Mouse (Mus musculus): Measurements from ENCODE around the gene Krcc1. TPM values are rescaled to one million over a fixed set of nuclear protein-coding genes. Genes with fewer than 3 reads are reported as not detected.

Gene Krcc1
- 48.2 and 51.2 TPM in 2 replicates for polyA plus RNA-seq (2015; fragmentation: Nextera tagmentation; extraction: Ambion mirVana)

DNA sequence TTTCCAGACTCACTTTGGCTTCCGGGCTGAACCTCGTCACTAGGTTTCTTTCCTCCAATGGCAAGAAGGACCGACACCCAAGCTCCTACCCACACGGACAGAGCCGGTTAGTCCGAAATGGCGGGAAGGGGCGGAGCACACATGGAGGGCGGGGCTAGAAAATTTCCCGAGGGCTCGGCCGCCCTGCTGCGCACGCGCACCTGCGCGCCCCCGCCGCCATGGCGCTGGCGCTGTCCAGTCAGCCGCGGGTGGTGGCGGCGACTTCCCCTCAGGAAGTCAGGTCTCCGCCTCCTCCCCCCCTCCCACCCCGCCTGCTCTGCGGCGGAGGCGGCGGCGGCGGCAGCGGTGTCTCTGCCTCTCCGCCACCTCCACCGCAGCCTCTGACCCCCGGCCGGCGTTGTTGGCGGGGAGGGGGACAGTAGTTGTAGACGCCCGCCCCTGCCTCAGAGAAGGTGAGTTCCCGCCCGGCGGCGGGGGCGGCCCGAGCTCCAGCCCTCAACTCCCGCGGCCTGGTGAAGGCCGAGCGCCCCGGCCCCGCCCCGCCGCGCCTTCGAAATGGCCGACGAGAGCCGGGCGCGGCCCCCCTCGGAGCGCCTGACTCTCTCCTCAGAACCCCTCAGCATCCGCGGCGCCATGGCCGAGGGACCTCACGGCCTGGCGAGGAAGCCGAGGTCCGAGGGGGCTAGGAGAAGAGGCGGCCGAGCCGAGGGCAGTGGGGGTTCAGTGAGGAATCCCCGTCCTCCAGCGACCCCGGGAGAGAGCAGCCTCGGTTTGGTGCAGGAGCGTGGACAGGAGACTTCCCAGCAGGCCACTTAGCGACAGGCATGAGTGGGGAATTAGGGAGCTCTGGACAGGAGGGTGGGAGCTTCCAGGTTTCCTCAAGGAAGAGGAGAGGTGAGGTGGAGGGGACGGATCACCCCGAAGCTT, at the start of gene Krcc1:
TSS of gene Krcc1 (plus strand) at position 289 of the 927 bp plus-strand sequence.
- H3K27ac ChIP-seq: peak within 1 kb of the TSS; percentile 98
- H3K4me1 ChIP-seq: peaks cover 12% of the 10 kb centered on the region
- H3K9ac ChIP-seq: peak within 1 kb of the TSS; percentile 98
- no peaks in the 10 kb centered on the region for H3K36me3 ChIP-seq
- H3K9me3 ChIP-seq: no peaks in the 10 kb centered on the region
- WGBS: under 1% methylated on average over 54 of the region's 84 CpGs
- H3K4me3 ChIP-seq: peak within 1 kb of the TSS; percentile 83
- ATAC-seq (ENCODE audit: insufficient number of reproducible peaks, low FRiP score, low TSS enrichment, low read depth): peak; percentile 93
- H3K27me3 ChIP-seq: no peaks in the 10 kb centered on the region; the same call in 1 of the 2 replicates
- H3K4me2 ChIP-seq: peak within 1 kb of the TSS; percentile 72

DNA sequence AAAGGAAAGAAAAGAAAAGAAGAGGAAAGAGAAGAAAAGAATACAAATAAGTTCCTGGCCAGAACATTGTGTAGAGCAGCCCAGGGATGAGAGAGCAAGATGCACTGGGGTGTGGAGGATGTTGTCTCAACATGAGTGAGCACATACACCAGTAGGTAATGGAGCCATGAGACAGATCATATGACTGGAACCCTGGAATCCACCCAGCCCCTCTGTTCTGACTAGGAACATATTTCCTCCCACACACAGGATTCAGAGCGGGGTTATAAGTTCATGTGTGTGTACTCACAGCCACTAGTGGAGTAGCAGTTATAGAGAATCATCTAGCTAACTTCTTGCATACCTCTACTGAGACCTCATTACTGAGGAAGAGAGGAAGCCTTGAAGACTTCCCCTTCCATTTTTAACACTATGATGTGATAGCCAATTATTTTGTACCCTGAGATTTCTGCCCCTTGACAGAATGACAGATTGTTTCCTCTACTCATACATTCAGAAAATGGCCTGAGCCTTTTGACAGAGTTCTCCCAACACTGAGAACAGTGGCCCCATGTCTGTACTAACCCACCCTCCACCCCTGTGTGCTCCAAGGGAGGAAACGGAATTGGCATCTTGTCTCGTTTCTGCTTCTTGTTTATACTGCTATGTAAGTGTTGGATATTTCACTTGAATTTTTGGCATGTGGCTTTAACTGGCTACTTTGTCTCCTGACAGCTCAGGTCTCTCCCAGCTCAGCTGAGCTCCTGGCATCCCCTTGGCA, 47.1 kb upstream of the Krcc1 start:
- WGBS: 64% methylated on average over 3 of the region's 3 CpGs

DNA sequence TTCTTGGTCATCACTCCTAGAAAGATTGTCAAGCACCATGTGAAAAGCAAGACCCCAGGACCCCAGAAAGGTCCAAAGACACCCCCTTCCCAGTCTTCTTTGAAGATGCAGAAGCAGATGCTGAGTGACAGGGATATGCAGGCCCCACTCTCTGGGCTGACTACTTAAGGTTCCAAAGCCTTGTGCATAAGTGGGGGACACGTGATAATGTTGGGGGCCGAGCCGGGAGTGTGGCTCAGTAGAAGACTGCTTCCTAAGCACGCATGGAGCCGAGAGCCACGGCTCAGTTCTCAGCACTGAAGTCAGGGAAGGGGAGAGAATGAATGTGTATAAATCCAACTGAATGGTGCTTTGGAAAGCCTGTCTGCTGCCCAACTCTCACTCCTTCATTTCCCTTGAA, 44.9 kb upstream of the Krcc1 start:
- ATAC-seq (ENCODE audit: insufficient number of reproducible peaks, low FRiP score, low TSS enrichment, low read depth): no peak
- Histone ChIP-seq H3K9ac (no peak overlapping the region), H3K27ac (no peak overlapping the region), H3K36me3 (no peaks in the 10 kb centered on the region), H3K9me3 (no peaks in the 10 kb centered on the region), H3K4me3 (no peak overlapping the region), H3K27me3 (no peaks in the 10 kb centered on the region), H3K4me1 (peaks cover 8% of the 10 kb centered on the region; the same call in 1 of the 2 replicates), H3K4me2 (no peak overlapping the region)
- WGBS: 45% methylated on average over 6 of the region's 6 CpGs

More for the DNA sequence above, 47.1 kb upstream of the Krcc1 start:
- no peaks in the 10 kb centered on the region for H3K9me3 ChIP-seq
- no peak overlapping the region for H3K9ac ChIP-seq
- no peak overlapping the region for H3K4me2 ChIP-seq
- no peak overlapping the region for H3K27ac ChIP-seq
- peaks cover 8% of the 10 kb centered on the region; the same call in 1 of the 2 replicates for H3K4me1 ChIP-seq
- ATAC-seq (ENCODE audit: insufficient number of reproducible peaks, low FRiP score, low TSS enrichment, low read depth): peak; percentile 37; the same call in 1 of the 2 replicates
- no peaks in the 10 kb centered on the region for H3K36me3 ChIP-seq
- H3K27me3 ChIP-seq: no peaks in the 10 kb centered on the region
- H3K4me3 ChIP-seq: no peak overlapping the region

DNA sequence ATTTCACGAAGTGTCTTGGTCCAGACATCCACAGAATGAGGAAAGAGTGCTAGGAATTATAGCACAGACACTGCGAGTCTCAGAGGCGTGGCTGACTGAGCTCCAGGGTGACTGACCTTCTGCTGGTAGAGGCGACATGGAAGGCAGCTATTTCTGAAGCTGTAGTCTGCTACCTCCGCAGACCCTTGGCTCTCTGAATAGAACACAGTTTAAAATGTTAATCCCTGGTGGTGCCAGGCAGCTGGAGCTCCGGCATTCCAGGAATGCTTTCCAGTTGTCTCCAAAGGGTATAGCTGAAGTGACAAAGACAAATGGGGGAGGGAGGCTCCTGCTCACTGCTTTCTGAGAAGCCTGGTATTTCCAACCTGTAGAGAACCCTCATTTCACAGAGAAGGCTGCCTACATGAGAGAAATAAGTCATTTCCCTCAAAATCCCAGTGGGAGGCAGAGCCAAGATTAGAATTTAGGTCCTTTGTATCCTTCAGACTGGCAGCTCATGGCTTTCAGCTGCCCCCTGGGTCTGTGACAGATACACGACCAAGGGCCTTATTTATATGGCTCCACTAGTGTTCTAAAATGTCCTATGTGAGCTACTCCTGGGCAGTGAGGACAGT, 44.2 kb upstream of the Krcc1 start:
- Histone ChIP-seq H3K4me2 (no peak overlapping the region), H3K4me1 (peaks cover 8% of the 10 kb centered on the region; the same call in 1 of the 2 replicates), H3K4me3 (no peak overlapping the region), H3K9me3 (no peaks in the 10 kb centered on the region), H3K9ac (no peak overlapping the region), H3K36me3 (no peaks in the 10 kb centered on the region), H3K27ac (no peak overlapping the region), H3K27me3 (no peaks in the 10 kb centered on the region)
- 12% methylated on average over 7 of the region's 7 CpGs for WGBS
- ATAC-seq (ENCODE audit: insufficient number of reproducible peaks, low FRiP score, low TSS enrichment, low read depth): peak; percentile 62; the same call in 1 of the 2 replicates

DNA sequence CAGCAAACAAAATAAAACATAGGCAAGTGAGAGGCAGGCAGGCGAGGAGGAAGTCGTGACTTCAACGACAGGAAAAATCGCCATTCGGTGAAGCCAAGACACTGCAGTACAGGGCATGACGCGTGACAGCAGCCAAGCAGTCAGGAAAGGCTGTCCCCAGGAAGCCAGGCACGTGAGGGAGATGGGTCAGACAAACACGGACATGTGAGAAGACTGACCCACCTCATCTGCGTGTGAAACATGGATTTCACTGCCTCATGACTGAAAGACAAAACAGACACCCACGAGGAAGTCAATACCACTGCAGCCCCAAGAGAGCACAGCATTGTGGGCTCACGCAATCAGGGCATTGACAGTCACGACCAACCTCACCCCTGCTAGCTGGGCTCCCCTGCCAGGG, 36.4 kb upstream of the Krcc1 start:
- no peak overlapping the region for H3K4me2 ChIP-seq
- no peak overlapping the region for H3K4me3 ChIP-seq
- H3K9ac ChIP-seq: no peak overlapping the region
- 84% methylated on average over 13 of the region's 13 CpGs for WGBS
- no peaks in the 10 kb centered on the region for H3K27me3 ChIP-seq
- no peak overlapping the region for H3K27ac ChIP-seq
- no peaks in the 10 kb centered on the region for H3K36me3 ChIP-seq
- ATAC-seq (ENCODE audit: insufficient number of reproducible peaks, low FRiP score, low TSS enrichment, low read depth): no peak
- no peaks in the 10 kb centered on the region for H3K9me3 ChIP-seq
- H3K4me1 ChIP-seq: no peaks in the 10 kb centered on the region

DNA sequence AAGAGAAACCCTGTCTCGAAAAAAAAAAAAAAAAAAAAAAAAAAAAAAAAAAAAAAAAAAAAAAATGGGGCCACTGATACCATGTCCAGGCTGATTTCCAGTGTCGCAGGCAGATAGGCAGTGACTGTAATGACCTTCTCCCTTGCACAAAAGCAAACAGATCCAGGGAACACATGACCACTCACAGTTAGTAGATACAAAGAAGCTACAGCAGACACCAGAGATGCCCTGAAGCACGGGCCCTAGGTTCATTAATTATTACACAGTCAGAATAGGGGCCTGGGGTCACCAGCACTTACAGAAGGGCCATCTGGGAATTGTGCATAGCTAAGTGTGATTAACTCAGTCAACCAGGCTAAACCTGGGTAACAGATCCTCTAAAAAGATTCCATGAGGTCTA, 35.5 kb upstream of the Krcc1 start:
- H3K4me3 ChIP-seq: no peak overlapping the region
- H3K36me3 ChIP-seq: no peaks in the 10 kb centered on the region

DNA sequence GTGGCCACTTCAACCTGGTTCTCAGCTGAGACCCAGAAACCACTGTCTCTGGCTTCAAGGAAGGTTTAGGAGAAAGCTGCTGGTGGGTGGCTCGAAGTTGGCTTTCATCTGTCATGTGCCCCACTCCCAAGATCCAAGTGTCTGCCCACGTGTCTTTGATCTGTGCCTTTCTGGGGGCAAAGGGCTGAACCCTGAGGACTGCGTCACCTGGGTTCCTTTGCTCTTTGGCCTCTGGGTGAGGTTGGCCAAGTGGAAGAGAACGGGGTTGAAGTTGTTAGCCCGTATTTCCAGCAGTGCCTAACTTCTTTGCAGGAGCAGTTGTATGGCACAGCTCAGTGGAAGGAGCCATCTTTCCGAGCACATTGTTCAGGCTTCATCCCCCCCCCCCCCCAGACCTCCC, 35.0 kb upstream of the Krcc1 start:
- no peaks in the 10 kb centered on the region for H3K36me3 ChIP-seq
- H3K4me3 ChIP-seq: no peak overlapping the region
- H3K27me3 ChIP-seq: no peaks in the 10 kb centered on the region
- no peak for ATAC-seq (ENCODE audit: insufficient number of reproducible peaks, low FRiP score, low TSS enrichment, low read depth)
- 73% methylated on average over 6 of the region's 6 CpGs for WGBS
- H3K27ac ChIP-seq: no peak overlapping the region
- H3K4me1 ChIP-seq: no peaks in the 10 kb centered on the region
- H3K4me2 ChIP-seq: no peak overlapping the region
- no peaks in the 10 kb centered on the region for H3K9me3 ChIP-seq
- H3K9ac ChIP-seq: no peak overlapping the region

More for the DNA sequence above, 35.5 kb upstream of the Krcc1 start:
- no peaks in the 10 kb centered on the region for H3K4me1 ChIP-seq
- no peak overlapping the region for H3K4me2 ChIP-seq
- no peaks in the 10 kb centered on the region for H3K27me3 ChIP-seq
- no peak overlapping the region for H3K9ac ChIP-seq
- 73% methylated on average over 3 of the region's 3 CpGs for WGBS
- ATAC-seq (ENCODE audit: insufficient number of reproducible peaks, low FRiP score, low TSS enrichment, low read depth): no peak
- H3K27ac ChIP-seq: no peak overlapping the region
- no peaks in the 10 kb centered on the region for H3K9me3 ChIP-seq

DNA sequence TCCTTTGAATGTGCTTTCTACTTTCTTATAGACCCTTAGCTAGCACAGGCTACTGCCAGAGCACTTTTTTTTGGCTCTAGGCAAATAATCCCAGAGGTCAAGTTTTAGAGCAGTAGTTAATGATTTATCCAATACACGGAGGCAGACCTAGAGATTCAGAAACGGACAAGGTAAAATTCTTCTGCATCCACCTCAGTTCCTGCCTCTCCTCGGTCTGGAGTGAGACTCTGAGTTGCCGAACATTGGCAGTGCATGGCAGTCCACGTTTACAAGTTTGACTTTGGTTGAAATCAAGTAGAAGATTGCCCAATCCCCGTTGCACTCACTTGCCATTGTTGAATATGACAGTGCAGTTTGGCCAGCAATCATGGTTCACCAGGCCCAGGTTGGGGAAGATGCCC, 34.4 kb upstream of the Krcc1 start:
- Histone ChIP-seq H3K4me3 (no peak overlapping the region), H3K27me3 (no peaks in the 10 kb centered on the region), H3K4me2 (no peak overlapping the region), H3K36me3 (no peaks in the 10 kb centered on the region), H3K27ac (no peak overlapping the region), H3K9me3 (no peaks in the 10 kb centered on the region), H3K9ac (no peak overlapping the region), H3K4me1 (no peaks in the 10 kb centered on the region)
- no peak for ATAC-seq (ENCODE audit: insufficient number of reproducible peaks, low FRiP score, low TSS enrichment, low read depth)
- 82% methylated on average over 6 of the region's 6 CpGs for WGBS

DNA sequence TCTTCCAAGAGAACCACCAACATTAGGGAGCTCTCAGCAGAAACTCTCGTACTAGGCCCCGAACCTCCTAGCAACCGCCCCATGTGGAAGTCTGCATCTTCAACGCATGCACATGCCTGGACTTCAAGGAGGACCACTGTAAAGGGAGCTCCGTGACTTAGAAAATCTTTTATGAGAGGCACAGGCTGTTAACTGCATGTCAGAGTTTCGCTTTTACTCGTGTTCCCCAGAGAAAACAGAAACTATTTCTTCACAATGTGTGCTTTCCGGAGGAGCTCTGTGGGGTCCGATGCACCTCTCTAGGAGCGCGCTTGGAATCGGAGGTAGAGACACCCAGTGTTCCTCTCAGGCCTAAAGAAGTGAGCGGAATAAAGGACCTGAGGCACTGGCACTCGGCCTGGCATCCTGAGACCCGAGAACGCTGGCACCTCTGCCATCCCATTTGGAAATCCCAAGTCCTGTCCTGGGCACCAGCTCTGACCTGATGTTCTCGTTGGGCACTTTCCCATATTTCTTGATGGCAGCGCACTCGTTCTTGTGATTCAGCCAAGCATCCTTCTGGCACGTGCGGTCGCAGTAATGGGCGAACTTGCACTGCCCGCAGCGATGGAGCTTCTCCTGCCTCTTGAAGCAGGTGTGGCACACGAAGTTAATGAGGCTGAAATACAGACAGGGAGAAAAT, 32.3 kb upstream of the Krcc1 start:
- H3K36me3 ChIP-seq: no peaks in the 10 kb centered on the region
- H3K9ac ChIP-seq: no peak overlapping the region
- WGBS: 76% methylated on average over 26 of the region's 26 CpGs
- no peak overlapping the region for H3K27ac ChIP-seq
- no peaks in the 10 kb centered on the region for H3K27me3 ChIP-seq
- H3K4me1 ChIP-seq: no peaks in the 10 kb centered on the region
- no peak overlapping the region for H3K4me3 ChIP-seq
- no peak for ATAC-seq (ENCODE audit: insufficient number of reproducible peaks, low FRiP score, low TSS enrichment, low read depth)
- H3K4me2 ChIP-seq: no peak overlapping the region
- no peaks in the 10 kb centered on the region for H3K9me3 ChIP-seq

DNA sequence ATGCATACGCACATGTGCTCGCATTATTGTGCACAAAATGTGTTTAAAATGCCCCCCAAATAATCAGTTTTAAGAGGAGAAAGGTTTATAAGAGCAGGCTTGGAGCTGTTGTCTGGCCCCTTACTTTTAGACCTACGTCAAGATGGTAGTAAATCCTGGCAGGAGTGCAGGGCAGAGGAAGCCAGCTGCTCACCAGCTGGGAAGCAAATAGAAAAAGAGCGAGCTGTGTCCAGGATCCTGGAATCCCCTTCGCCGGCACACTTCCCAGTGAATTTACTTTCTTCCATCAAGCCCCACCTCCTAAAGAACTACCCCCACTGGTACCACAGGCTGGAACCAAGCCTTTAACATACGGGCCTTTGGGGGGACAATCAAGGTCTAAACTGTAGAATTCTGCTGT, 30.6 kb upstream of the Krcc1 start:
- WGBS: 39% methylated on average over 7 of the region's 7 CpGs
- no peak overlapping the region for H3K4me3 ChIP-seq

DNA sequence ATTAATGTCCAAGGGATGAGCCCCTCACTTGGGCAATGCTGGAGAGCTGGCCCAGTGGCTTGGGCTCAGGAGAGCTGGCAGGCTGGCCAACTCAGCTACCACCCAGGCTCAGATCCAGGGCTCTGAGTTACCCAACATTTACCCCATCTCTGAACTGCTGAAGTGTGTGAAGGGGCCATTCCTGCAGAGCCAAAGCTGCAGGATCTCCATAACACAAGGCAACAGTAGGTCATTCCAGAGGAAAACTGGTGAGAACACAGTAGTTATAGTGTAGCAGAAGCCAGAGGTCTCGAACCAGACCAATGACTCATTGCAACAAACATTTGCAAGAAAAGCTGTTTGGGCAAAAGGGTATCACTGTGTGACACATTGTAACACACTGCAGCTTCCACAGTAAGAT, 28.7 kb upstream of the Krcc1 start:
- H3K9ac ChIP-seq: no peak overlapping the region
- no peaks in the 10 kb centered on the region for H3K9me3 ChIP-seq
- no peak overlapping the region for H3K4me3 ChIP-seq
- H3K4me1 ChIP-seq: no peaks in the 10 kb centered on the region
- H3K36me3 ChIP-seq: no peaks in the 10 kb centered on the region
- 85% methylated on average over 1 of the region's 1 CpGs for WGBS
- ATAC-seq (ENCODE audit: insufficient number of reproducible peaks, low FRiP score, low TSS enrichment, low read depth): no peak
- no peak overlapping the region for H3K27ac ChIP-seq
- no peak overlapping the region for H3K4me2 ChIP-seq
- no peaks in the 10 kb centered on the region for H3K27me3 ChIP-seq

More for the DNA sequence above, 30.6 kb upstream of the Krcc1 start:
- Histone ChIP-seq H3K27me3 (no peaks in the 10 kb centered on the region), H3K4me2 (no peak overlapping the region), H3K36me3 (no peaks in the 10 kb centered on the region), H3K9ac (no peak overlapping the region), H3K9me3 (no peaks in the 10 kb centered on the region), H3K27ac (no peak overlapping the region), H3K4me1 (no peaks in the 10 kb centered on the region)
- no peak for ATAC-seq (ENCODE audit: insufficient number of reproducible peaks, low FRiP score, low TSS enrichment, low read depth)

All from limb, embryonic 15.5 days (tissue).